Mouse (Mus musculus) heart, postnatal 25 days (tissue): Measurements from ENCODE around the gene Bnc1. TPM values are rescaled to one million over a fixed set of nuclear protein-coding genes. Genes with fewer than 3 reads are reported as not detected.

ENCODE experiments used
- total RNA-seq, 2 experiments: library from RNA; stranded (reverse); gene quantifications; 2 replicates each; pipeline ENCODE4 v1.2.3; 2021

Gene Bnc1
- total RNA-seq, 2 experiments from 2014 or later: 1.7 to 2.3 TPM

Other genes starting within 250 kb of the Bnc1 start
- gene Ramac, start 229.4 kb downstream of the Bnc1 start, total RNA-seq: 10 to 100 TPM; 30.0 to 31.1 TPM
- 10 to 100 TPM; 21.8 to 28.5 TPM for gene 3110040N11Rik, start 202.8 kb downstream of the Bnc1 start, total RNA-seq
- 100 to 1,000 TPM; 121 to 134 TPM for gene Btbd1, start 162.9 kb downstream of the Bnc1 start, total RNA-seq
- not detected for gene Gm10160, start 136.5 kb downstream of the Bnc1 start, total RNA-seq
- gene Tm6sf1, start 133.3 kb downstream of the Bnc1 start, total RNA-seq: 10 to 100 TPM; 13.1 to 13.4 TPM
- gene Hdgfl3, start 57.8 kb downstream of the Bnc1 start, total RNA-seq: 1 to 10 TPM; 6.6 to 7.2 TPM
- under 1 TPM; 0.61 to 0.96 TPM for gene Sh3gl3, start 181.5 kb upstream of the Bnc1 start, total RNA-seq